Mouse (Mus musculus): ENCODE measurements around the gene Akr1b10. TPM values are rescaled to one million over a fixed set of nuclear protein-coding genes. Genes with fewer than 3 reads are reported as not detected.

Akr1b10 gene
- polyA plus RNA-seq (2014; fragmentation: Nextera tagmentation; extraction: Ambion mirVana): 16.4 and 16.9 TPM in 2 replicates

- Histone ChIP-seq H3K9ac (replicated peaks; ENCODE audit: low read length) (peak within 1 kb of the TSS; percentile 40), H3K4me1 (ENCODE audit: control insufficient read depth, insufficient read depth, low read length) (no peaks in the 10 kb centered on the region), H3K4me3 (ENCODE audit: low read depth, low read length) (peak within 1 kb of the TSS; percentile 33), H3K27me3 (ENCODE audit: control insufficient read depth, insufficient read depth, low read length) (no peaks in the 10 kb centered on the region), H3K9me3 (replicated peaks; ENCODE audit: control insufficient read depth, low read length) (no peaks in the 10 kb centered on the region), H3K36me3 (replicated peaks; ENCODE audit: control insufficient read depth, insufficient read depth, low read depth, low read length) (no peaks in the 10 kb centered on the region), H3K4me2 (ENCODE audit: low read depth, low read length) (peak within 1 kb of the TSS; percentile 54), H3K27ac (replicated peaks; ENCODE audit: low read depth, low read length) (no peak within 1 kb of the TSS)
- DNase-seq (ENCODE audit: low spot score) (peak; percentile 64), ATAC-seq (replicated peaks; ENCODE audit: insufficient number of reproducible peaks, low FRiP score, low TSS enrichment, low read depth) (no peak; the same call in 1 of the 2 replicates)
- under 1% methylated on average over 17 of the region's 17 CpGs for WGBS
These were observed at the start of gene Akr1b10 for GRCm38 (mm10) chr6:34384110-34384661. Gene Akr1b10 (plus strand): TSS chr6:34384218.

- H3K36me3 ChIP-seq (replicated peaks; ENCODE audit: control insufficient read depth, insufficient read depth, low read depth, low read length): no peaks in the 10 kb centered on the region
- WGBS: 84% methylated on average over 5 of the region's 5 CpGs
- H3K4me1 ChIP-seq (ENCODE audit: control insufficient read depth, insufficient read depth, low read length): no peaks in the 10 kb centered on the region
- no peaks in the 10 kb centered on the region for H3K9me3 ChIP-seq (replicated peaks; ENCODE audit: control insufficient read depth, low read length)
- no peak for ATAC-seq (replicated peaks; ENCODE audit: insufficient number of reproducible peaks, low FRiP score, low TSS enrichment, low read depth)
- no peak for DNase-seq (ENCODE audit: low spot score)
- H3K9ac ChIP-seq (replicated peaks; ENCODE audit: low read length): no peak overlapping the region
- H3K27ac ChIP-seq (replicated peaks; ENCODE audit: low read depth, low read length): no peak overlapping the region
- H3K27me3 ChIP-seq (ENCODE audit: control insufficient read depth, insufficient read depth, low read length): no peaks in the 10 kb centered on the region
- no peak overlapping the region for H3K4me3 ChIP-seq (ENCODE audit: low read depth, low read length)
- H3K4me2 ChIP-seq (ENCODE audit: low read depth, low read length): no peak overlapping the region
These were observed 49.3 kb upstream of the Akr1b10 start for GRCm38 (mm10) chr6:34334673-34335072.

- H3K36me3 ChIP-seq (replicated peaks; ENCODE audit: control insufficient read depth, insufficient read depth, low read depth, low read length): no peaks in the 10 kb centered on the region
- ATAC-seq (replicated peaks; ENCODE audit: insufficient number of reproducible peaks, low FRiP score, low TSS enrichment, low read depth): no peak
- no peak overlapping the region for H3K9ac ChIP-seq (replicated peaks; ENCODE audit: low read length)
- H3K4me1 ChIP-seq (ENCODE audit: control insufficient read depth, insufficient read depth, low read length): no peaks in the 10 kb centered on the region
- no peak overlapping the region for H3K4me2 ChIP-seq (ENCODE audit: low read depth, low read length)
- no peak overlapping the region for H3K27ac ChIP-seq (replicated peaks; ENCODE audit: low read depth, low read length)
- no peaks in the 10 kb centered on the region for H3K9me3 ChIP-seq (replicated peaks; ENCODE audit: control insufficient read depth, low read length)
- DNase-seq (ENCODE audit: low spot score): no peak
- WGBS: 91% methylated on average over 2 of the region's 2 CpGs
- H3K27me3 ChIP-seq (ENCODE audit: control insufficient read depth, insufficient read depth, low read length): no peaks in the 10 kb centered on the region
- H3K4me3 ChIP-seq (ENCODE audit: low read depth, low read length): no peak overlapping the region
These were observed 46.2 kb upstream of the Akr1b10 start for GRCm38 (mm10) chr6:34337799-34338198.

GRCm38 (mm10) chr6:34341991-34342390, 42.0 kb upstream of the Akr1b10 start:
- H3K36me3 ChIP-seq (replicated peaks; ENCODE audit: control insufficient read depth, insufficient read depth, low read depth, low read length): no peaks in the 10 kb centered on the region
- ATAC-seq (replicated peaks; ENCODE audit: insufficient number of reproducible peaks, low FRiP score, low TSS enrichment, low read depth) (no peak), DNase-seq (ENCODE audit: low spot score) (no peak)
- no peak overlapping the region for H3K4me3 ChIP-seq (ENCODE audit: low read depth, low read length)
- no peaks in the 10 kb centered on the region for H3K4me1 ChIP-seq (ENCODE audit: control insufficient read depth, insufficient read depth, low read length)
- no peaks in the 10 kb centered on the region for H3K27me3 ChIP-seq (ENCODE audit: control insufficient read depth, insufficient read depth, low read length)
- H3K27ac ChIP-seq (replicated peaks; ENCODE audit: low read depth, low read length): no peak overlapping the region
- WGBS: 88% methylated on average over 4 of the region's 4 CpGs
- no peak overlapping the region for H3K9ac ChIP-seq (replicated peaks; ENCODE audit: low read length)
- H3K4me2 ChIP-seq (ENCODE audit: low read depth, low read length): no peak overlapping the region
- H3K9me3 ChIP-seq (replicated peaks; ENCODE audit: control insufficient read depth, low read length): no peaks in the 10 kb centered on the region

- Histone ChIP-seq H3K4me3 (ENCODE audit: low read depth, low read length) (no peak overlapping the region), H3K36me3 (replicated peaks; ENCODE audit: control insufficient read depth, insufficient read depth, low read depth, low read length) (no peaks in the 10 kb centered on the region), H3K9me3 (replicated peaks; ENCODE audit: control insufficient read depth, low read length) (no peaks in the 10 kb centered on the region), H3K27ac (replicated peaks; ENCODE audit: low read depth, low read length) (no peak overlapping the region), H3K27me3 (ENCODE audit: control insufficient read depth, insufficient read depth, low read length) (no peaks in the 10 kb centered on the region), H3K4me2 (ENCODE audit: low read depth, low read length) (no peak overlapping the region), H3K4me1 (ENCODE audit: control insufficient read depth, insufficient read depth, low read length) (no peaks in the 10 kb centered on the region), H3K9ac (replicated peaks; ENCODE audit: low read length) (no peak overlapping the region)
- 88% methylated on average over 2 of the region's 2 CpGs for WGBS
- no peak for ATAC-seq (replicated peaks; ENCODE audit: insufficient number of reproducible peaks, low FRiP score, low TSS enrichment, low read depth)
- DNase-seq (ENCODE audit: low spot score): no peak
These were observed 41.5 kb upstream of the Akr1b10 start for GRCm38 (mm10) chr6:34342476-34342875.

GRCm38 (mm10) chr6:34343426-34343825, 40.6 kb upstream of the Akr1b10 start:
- Histone ChIP-seq H3K36me3 (replicated peaks; ENCODE audit: control insufficient read depth, insufficient read depth, low read depth, low read length) (no peaks in the 10 kb centered on the region), H3K27me3 (ENCODE audit: control insufficient read depth, insufficient read depth, low read length) (no peaks in the 10 kb centered on the region), H3K9ac (replicated peaks; ENCODE audit: low read length) (no peak overlapping the region), H3K27ac (replicated peaks; ENCODE audit: low read depth, low read length) (no peak overlapping the region), H3K4me1 (ENCODE audit: control insufficient read depth, insufficient read depth, low read length) (no peaks in the 10 kb centered on the region), H3K4me2 (ENCODE audit: low read depth, low read length) (no peak overlapping the region), H3K4me3 (ENCODE audit: low read depth, low read length) (no peak overlapping the region), H3K9me3 (replicated peaks; ENCODE audit: control insufficient read depth, low read length) (no peaks in the 10 kb centered on the region)
- DNase-seq (ENCODE audit: low spot score) (no peak), ATAC-seq (replicated peaks; ENCODE audit: insufficient number of reproducible peaks, low FRiP score, low TSS enrichment, low read depth) (no peak)
- WGBS: 80% methylated on average over 6 of the region's 6 CpGs

GRCm38 (mm10) chr6:34344135-34344850, 39.7 kb upstream of the Akr1b10 start:
- no peak for ATAC-seq (replicated peaks; ENCODE audit: insufficient number of reproducible peaks, low FRiP score, low TSS enrichment, low read depth)
- Histone ChIP-seq H3K4me2 (ENCODE audit: low read depth, low read length) (no peak overlapping the region), H3K27me3 (ENCODE audit: control insufficient read depth, insufficient read depth, low read length) (no peaks in the 10 kb centered on the region), H3K9me3 (replicated peaks; ENCODE audit: control insufficient read depth, low read length) (no peaks in the 10 kb centered on the region), H3K4me3 (ENCODE audit: low read depth, low read length) (no peak overlapping the region), H3K4me1 (ENCODE audit: control insufficient read depth, insufficient read depth, low read length) (no peaks in the 10 kb centered on the region), H3K36me3 (replicated peaks; ENCODE audit: control insufficient read depth, insufficient read depth, low read depth, low read length) (no peaks in the 10 kb centered on the region), H3K27ac (replicated peaks; ENCODE audit: low read depth, low read length) (no peak overlapping the region), H3K9ac (replicated peaks; ENCODE audit: low read length) (no peak overlapping the region)
- 50% methylated on average over 10 of the region's 10 CpGs for WGBS
- DNase-seq (ENCODE audit: low spot score): no peak

- H3K9me3 ChIP-seq (replicated peaks; ENCODE audit: control insufficient read depth, low read length): no peaks in the 10 kb centered on the region
- H3K9ac ChIP-seq (replicated peaks; ENCODE audit: low read length): no peak overlapping the region
- ATAC-seq (replicated peaks; ENCODE audit: insufficient number of reproducible peaks, low FRiP score, low TSS enrichment, low read depth): no peak
- peak; percentile 66 for DNase-seq (ENCODE audit: low spot score)
- no peaks in the 10 kb centered on the region for H3K4me1 ChIP-seq (ENCODE audit: control insufficient read depth, insufficient read depth, low read length)
- 20% methylated on average over 9 of the region's 9 CpGs for WGBS
- 0 out of 2 replicates have a peak overlapping the region, but pooled peaks have one; percentile 10 for H3K4me2 ChIP-seq (ENCODE audit: low read depth, low read length)
- H3K4me3 ChIP-seq (ENCODE audit: low read depth, low read length): no peak overlapping the region
- H3K27me3 ChIP-seq (ENCODE audit: control insufficient read depth, insufficient read depth, low read length): no peaks in the 10 kb centered on the region
- no peaks in the 10 kb centered on the region for H3K36me3 ChIP-seq (replicated peaks; ENCODE audit: control insufficient read depth, insufficient read depth, low read depth, low read length)
- no peak overlapping the region for H3K27ac ChIP-seq (replicated peaks; ENCODE audit: low read depth, low read length)
These were observed 39.1 kb upstream of the Akr1b10 start for GRCm38 (mm10) chr6:34344935-34345334.

Measured in embryonic facial prominence, embryonic 11.5 days (tissue).